Mouse (Mus musculus) embryonic facial prominence, embryonic 12.5 days (tissue): ENCODE measurements around the gene Mgll. TPM values are rescaled to one million over a fixed set of nuclear protein-coding genes. Genes with fewer than 3 reads are reported as not detected.

Source experiments
- ATAC-seq: fragments of 200-750 bp; cut with Nextera tagmentation; 2 replicates; pipeline ENCODE4 v1.8.0; 2017; ENCODE audit not compliant: insufficient number of reproducible peaks, insufficient read depth, low FRiP score, low TSS enrichment
- H3K27ac ChIP-seq: fragments of 300-500 bp; sonication (generic); 2 replicates; pipeline ENCODE4 v1.5.1; 2016; ENCODE audit warnings: mild to moderate bottlenecking
- H3K27me3 ChIP-seq: fragments of 300-500 bp; sonication (generic); 2 replicates; pipeline ENCODE4 v1.6.1; 2016; ENCODE audit warnings: mild to moderate bottlenecking, moderate library complexity
- H3K36me3 ChIP-seq: fragments of 300-500 bp; sonication (generic); 2 replicates; pipeline ENCODE4 v1.6.1; 2016; ENCODE audit warnings: mild to moderate bottlenecking
- H3K4me1 ChIP-seq: fragments of 300-500 bp; sonication (generic); 2 replicates; pipeline ENCODE4 v1.6.1; 2016
- H3K4me2 ChIP-seq: fragments of 300-500 bp; sonication (generic); replicated peaks from 2 replicates; pipeline ENCODE4 v1.6.1; 2016; ENCODE audit warnings: mild to moderate bottlenecking, moderate library complexity
- H3K4me3 ChIP-seq: fragments of 300-500 bp; sonication (generic); 2 replicates; pipeline ENCODE4 v1.5.1; 2016; ENCODE audit warnings: mild to moderate bottlenecking
- H3K9ac ChIP-seq: fragments of 300-500 bp; sonication (generic); 2 replicates; pipeline ENCODE4 v1.6.1; 2016; ENCODE audit warnings: mild to moderate bottlenecking, moderate library complexity
- H3K9me3 ChIP-seq: fragments of 300-500 bp; sonication (generic); 2 replicates; pipeline ENCODE4 v1.6.1; 2016; ENCODE audit warnings: mild to moderate bottlenecking, moderate library complexity
- WGBS: fragments of 180-500 bp; shearing (Covaris S2); methylation state at CpG from one replicate; pipeline ENCODE4 v1.1.7; 2016; 5-methylcytosine and 5-hydroxymethylcytosine counted together
- polyA plus RNA-seq: library from polyadenylated mRNA; unstranded; fragments of >200 nt; fragmentation: Nextera tagmentation; extraction: Ambion mirVana; gene quantifications from 2 replicates; pipeline ENCODE4 v1.2.1, GENCODE M21; 2016

The Mgll gene
- polyA plus RNA-seq, 1 experiment from 2014 or later = 8.0 TPM

DNA sequence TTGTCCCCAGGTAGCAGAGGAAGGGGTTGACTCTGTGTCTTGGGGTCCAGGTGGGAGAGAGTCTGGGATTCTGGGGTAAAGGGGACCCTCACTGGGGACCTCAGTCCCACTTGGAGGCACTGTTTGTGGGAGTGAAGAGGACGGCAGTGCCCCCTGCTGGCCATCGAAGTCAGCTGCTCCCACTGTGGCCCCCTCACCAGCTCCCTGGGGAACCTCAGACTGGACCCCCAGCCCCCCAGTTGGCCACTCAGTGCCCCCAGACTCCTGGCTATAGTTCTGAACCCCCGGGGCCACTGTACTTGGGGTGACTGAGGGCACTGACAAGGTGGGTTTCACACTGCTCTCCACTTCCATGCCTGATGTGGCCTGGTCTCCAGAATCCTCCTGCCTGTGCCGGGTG is 125.1 kb downstream of the Mgll start:
- 0 out of 2 replicates have a peak, but pooled peaks have one; percentile 19 for ATAC-seq
- peaks cover 23% of the 10 kb centered on the region for H3K36me3 ChIP-seq
- no peak overlapping the region for H3K27ac ChIP-seq

DNA sequence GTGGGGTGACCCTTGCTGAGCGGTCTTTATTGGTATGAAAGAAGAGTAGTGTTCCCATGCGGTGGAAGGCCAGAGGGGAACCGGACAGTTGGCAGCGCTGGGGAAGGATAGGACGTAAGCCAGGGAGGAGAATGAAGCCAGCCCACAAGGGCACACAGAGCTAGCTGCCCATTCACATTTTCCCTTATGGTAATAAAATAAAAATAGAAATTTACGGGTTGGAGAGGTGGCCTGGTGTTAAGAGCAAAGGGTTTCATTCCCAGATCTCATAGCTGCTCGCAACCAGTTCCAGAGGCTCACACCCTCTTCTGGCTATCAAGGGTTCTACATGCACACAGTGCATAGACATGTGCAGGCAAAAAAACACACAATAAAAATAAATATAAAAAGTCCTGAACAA is 125.8 kb downstream of the Mgll start:
- Histone ChIP-seq H3K27ac (no peak overlapping the region), H3K4me1 (no peaks in the 10 kb centered on the region), H3K27me3 (no peaks in the 10 kb centered on the region), H3K9me3 (no peaks in the 10 kb centered on the region), H3K4me2 (no peak overlapping the region), H3K9ac (no peak overlapping the region), H3K36me3 (peaks cover 28% of the 10 kb centered on the region), H3K4me3 (no peak overlapping the region)
- 89% methylated on average over 7 of the region's 7 CpGs for WGBS
- no peak for ATAC-seq

More for the DNA sequence above, 125.1 kb downstream of the Mgll start:
- Histone ChIP-seq H3K4me2 (no peak overlapping the region), H3K9ac (no peak overlapping the region), H3K9me3 (no peaks in the 10 kb centered on the region), H3K4me1 (no peaks in the 10 kb centered on the region), H3K4me3 (no peak overlapping the region), H3K27me3 (no peaks in the 10 kb centered on the region)
- WGBS = 55% methylated on average over 4 of the region's 4 CpGs

DNA sequence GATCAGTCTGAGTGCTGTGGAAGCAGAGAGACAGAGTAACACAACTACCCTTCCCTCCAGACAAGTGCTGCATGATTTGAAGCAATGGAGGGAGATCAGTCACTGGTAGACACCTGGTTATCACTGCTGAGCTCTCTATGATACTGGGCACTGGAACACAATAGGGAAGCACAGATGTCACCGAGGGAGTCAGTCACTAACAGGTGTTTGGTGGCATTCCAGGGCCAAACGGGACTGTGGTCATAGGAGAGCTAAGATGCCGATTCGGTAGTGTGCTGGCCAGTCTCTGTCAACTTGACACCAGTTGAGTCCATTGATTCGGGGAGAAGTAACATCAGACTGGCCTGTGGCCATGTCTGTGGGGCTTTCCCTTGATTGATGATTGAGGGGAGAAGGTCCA is 130.3 kb downstream of the Mgll start:
- H3K9ac ChIP-seq = no peak overlapping the region
- H3K27me3 ChIP-seq = no peaks in the 10 kb centered on the region
- H3K4me2 ChIP-seq = no peak overlapping the region
- no peak overlapping the region for H3K4me3 ChIP-seq
- peaks cover 17% of the 10 kb centered on the region for H3K36me3 ChIP-seq
- H3K4me1 ChIP-seq = no peaks in the 10 kb centered on the region
- H3K27ac ChIP-seq = no peak overlapping the region
- H3K9me3 ChIP-seq = no peaks in the 10 kb centered on the region
- whole genome bisulfite sequencing = 74% methylated on average over 5 of the region's 5 CpGs
- no peak for ATAC-seq

DNA sequence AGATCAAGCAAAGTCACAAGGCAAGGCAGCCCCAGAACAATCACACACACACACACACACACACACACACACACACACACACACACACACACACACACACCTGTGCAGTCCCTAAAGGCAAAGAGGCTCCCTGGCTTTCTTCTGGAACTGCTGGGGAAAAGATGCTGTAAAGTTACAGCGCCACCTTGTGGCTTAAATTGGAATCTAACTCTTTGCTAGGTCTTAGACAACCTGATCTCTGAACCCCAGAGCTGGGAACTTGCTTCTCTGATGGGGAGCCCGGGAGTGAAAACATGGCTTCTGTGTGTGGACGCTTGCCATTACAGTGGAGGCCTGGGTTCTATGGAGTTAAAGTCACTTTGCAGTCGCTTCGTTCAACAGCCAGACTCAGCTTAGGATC is 131.4 kb downstream of the Mgll start:
- H3K4me3 ChIP-seq = no peak overlapping the region
- H3K9ac ChIP-seq = no peak overlapping the region
- H3K4me1 ChIP-seq = no peaks in the 10 kb centered on the region
- WGBS = 21% methylated on average over 5 of the region's 5 CpGs
- H3K36me3 ChIP-seq = peaks cover 26% of the 10 kb centered on the region
- H3K27ac ChIP-seq = no peak overlapping the region
- no peak for ATAC-seq
- H3K9me3 ChIP-seq = no peaks in the 10 kb centered on the region
- H3K4me2 ChIP-seq = no peak overlapping the region
- no peaks in the 10 kb centered on the region for H3K27me3 ChIP-seq

DNA sequence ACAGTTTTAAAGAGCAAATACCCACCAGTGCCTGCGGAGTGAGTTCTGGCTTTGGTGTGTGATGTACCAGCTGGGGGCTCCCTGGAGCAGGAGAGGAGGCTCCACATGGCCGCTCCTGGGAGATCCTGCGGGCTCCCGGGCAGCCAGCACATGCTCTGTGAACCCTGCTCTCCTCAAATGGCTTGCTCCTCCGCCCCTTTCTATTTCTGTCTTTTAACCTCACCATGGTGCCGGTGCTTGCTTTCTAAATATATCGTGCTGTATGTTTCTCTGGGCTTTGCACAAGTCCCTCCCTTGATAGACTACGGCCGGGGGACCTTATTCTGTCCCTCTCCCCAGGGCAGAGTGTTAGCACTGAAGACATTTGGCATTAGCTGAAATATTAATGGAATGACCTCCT is 133.0 kb downstream of the Mgll start:
- WGBS = 48% methylated on average over 9 of the region's 9 CpGs
- Histone ChIP-seq H3K9ac (no peak overlapping the region), H3K27me3 (no peaks in the 10 kb centered on the region), H3K4me1 (no peaks in the 10 kb centered on the region), H3K36me3 (peaks cover 34% of the 10 kb centered on the region), H3K4me3 (no peak overlapping the region), H3K9me3 (no peaks in the 10 kb centered on the region), H3K4me2 (no peak overlapping the region), H3K27ac (no peak overlapping the region)
- ATAC-seq = no peak

DNA sequence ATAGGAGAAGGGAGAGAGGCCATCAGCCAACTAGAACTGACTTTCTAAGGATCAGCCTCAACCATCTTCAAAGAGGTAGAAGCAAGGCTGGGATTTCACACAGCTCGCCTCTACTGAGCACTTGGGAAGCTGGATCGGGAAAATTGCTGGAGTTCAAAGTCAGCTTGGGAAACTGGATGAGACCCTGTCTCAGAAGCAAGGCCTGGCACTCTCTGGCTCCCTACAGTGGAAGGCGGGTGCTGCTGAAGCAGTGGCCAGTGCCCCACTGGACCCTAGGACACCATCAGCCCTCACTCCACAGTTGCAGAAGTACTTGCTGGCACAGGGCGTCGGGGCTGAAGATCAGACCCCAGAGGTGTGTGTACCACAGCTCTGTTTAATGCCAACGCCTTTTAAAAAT is 133.6 kb downstream of the Mgll start:
- Histone ChIP-seq H3K4me1 (no peaks in the 10 kb centered on the region), H3K9me3 (no peaks in the 10 kb centered on the region), H3K36me3 (peaks cover 34% of the 10 kb centered on the region), H3K4me3 (no peak overlapping the region), H3K27ac (no peak overlapping the region), H3K27me3 (no peaks in the 10 kb centered on the region), H3K9ac (no peak overlapping the region), H3K4me2 (no peak overlapping the region)
- WGBS = 86% methylated on average over 6 of the region's 6 CpGs
- ATAC-seq = no peak

DNA sequence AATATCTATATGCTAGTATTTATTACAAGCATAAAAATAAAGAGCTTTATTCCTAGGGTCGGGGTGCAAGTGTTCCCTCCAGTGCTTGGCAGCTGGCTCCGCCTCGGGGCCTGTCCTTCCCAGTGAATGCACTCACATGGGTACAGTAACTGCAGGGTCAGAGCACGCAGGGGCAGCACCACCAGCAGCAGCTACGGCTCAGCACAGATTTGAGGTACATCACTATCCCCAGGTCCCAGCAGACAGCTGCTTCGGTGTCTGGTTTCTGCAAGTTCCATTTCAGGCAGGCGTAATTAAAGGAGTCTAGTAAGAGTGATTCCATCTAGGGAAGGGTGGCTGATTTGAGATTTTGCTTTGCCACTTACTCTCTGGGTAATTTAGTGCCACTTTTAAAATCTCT is 134.1 kb downstream of the Mgll start:
- no peaks in the 10 kb centered on the region for H3K9me3 ChIP-seq
- H3K4me1 ChIP-seq = no peaks in the 10 kb centered on the region
- no peak overlapping the region for H3K9ac ChIP-seq
- H3K4me2 ChIP-seq = no peak overlapping the region
- no peaks in the 10 kb centered on the region for H3K27me3 ChIP-seq
- no peak overlapping the region for H3K4me3 ChIP-seq
- 61% methylated on average over 7 of the region's 7 CpGs for WGBS
- peaks cover 39% of the 10 kb centered on the region for H3K36me3 ChIP-seq
- no peak for ATAC-seq
- no peak overlapping the region for H3K27ac ChIP-seq

DNA sequence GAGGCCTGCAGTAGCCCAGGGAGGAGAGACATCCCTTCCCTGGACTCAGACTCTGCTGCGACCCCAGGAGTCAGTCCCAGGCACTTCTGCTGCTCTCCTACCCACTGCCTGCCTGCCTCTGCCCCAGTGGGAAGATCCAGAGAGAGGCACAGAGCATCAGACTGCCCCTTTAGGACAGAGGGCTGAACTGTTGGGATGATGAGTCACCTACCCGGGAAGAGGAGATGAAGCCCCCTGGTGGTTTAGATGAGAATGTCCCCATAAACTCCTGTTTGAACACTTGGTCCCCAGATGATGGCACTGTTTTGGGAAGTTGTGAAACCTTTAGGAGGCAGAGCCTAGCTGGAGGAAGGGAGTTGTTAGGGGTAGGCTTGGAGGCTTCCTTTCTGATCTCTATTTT is 136.7 kb downstream of the Mgll start:
- no peak overlapping the region for H3K4me3 ChIP-seq
- H3K27ac ChIP-seq = no peak overlapping the region
- ATAC-seq = no peak
- H3K27me3 ChIP-seq = no peaks in the 10 kb centered on the region
- H3K36me3 ChIP-seq = peaks cover 49% of the 10 kb centered on the region
- H3K4me1 ChIP-seq = no peaks in the 10 kb centered on the region
- 7% methylated on average over 2 of the region's 2 CpGs for whole genome bisulfite sequencing
- no peak overlapping the region for H3K9ac ChIP-seq
- no peaks in the 10 kb centered on the region for H3K9me3 ChIP-seq
- no peak overlapping the region for H3K4me2 ChIP-seq

DNA sequence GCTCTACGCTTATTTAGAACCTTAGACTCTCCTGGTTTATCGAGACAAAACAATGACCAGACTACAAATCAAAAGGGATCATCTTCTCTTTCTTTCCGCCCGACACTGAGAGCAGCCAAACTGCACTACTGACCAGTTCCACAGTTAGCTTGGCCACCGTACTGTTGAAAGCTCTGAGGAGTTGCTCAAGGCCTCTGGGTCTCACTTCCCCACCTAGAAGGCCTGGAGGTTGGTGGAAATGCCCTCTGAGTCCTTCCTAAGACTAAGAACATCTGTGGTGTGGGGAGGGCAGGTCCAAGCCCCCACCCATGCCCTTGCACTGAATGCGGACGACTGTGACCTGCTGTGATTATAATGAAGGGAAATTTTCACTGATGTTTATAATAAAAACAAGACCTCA is 141.5 kb downstream of the Mgll start:
- H3K4me3 ChIP-seq = no peak overlapping the region
- no peak overlapping the region for H3K9ac ChIP-seq
- H3K4me2 ChIP-seq = no peak overlapping the region
- 0 out of 2 replicates have a peak, but pooled peaks cover 3% of the 10 kb centered on the region for H3K4me1 ChIP-seq
- 83% methylated on average over 7 of the region's 7 CpGs for WGBS
- H3K36me3 ChIP-seq = peaks cover 36% of the 10 kb centered on the region
- H3K9me3 ChIP-seq = no peaks in the 10 kb centered on the region
- H3K27me3 ChIP-seq = no peaks in the 10 kb centered on the region
- no peak for ATAC-seq
- no peak overlapping the region for H3K27ac ChIP-seq

DNA sequence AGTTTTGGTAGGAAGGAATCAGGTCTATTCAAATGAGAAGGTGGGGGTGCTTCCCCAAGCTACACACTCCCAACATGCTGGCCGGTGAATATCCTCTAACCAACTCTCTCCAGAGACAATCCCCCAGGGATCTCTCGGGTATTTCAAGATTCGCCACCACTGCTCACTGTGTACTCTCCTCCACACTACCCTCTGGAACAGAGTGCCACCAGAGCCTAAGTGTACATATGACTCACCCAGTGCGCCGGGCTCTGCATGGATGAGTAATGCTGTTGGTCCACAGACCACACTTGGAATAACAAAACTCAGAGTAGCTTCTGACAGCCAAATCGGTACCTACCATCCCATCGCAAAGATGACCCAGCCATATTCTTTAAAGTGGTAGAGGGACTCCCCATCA is 145.2 kb downstream of the Mgll start:
- H3K4me3 ChIP-seq = no peak overlapping the region
- no peak overlapping the region for H3K9ac ChIP-seq
- H3K9me3 ChIP-seq = no peaks in the 10 kb centered on the region
- H3K36me3 ChIP-seq = peaks cover 8% of the 10 kb centered on the region
- ATAC-seq = no peak
- H3K4me2 ChIP-seq = no peak overlapping the region
- 80% methylated on average over 7 of the region's 7 CpGs for WGBS
- no peaks in the 10 kb centered on the region for H3K27me3 ChIP-seq
- H3K4me1 ChIP-seq = peaks cover 26% of the 10 kb centered on the region
- H3K27ac ChIP-seq = no peak overlapping the region

DNA sequence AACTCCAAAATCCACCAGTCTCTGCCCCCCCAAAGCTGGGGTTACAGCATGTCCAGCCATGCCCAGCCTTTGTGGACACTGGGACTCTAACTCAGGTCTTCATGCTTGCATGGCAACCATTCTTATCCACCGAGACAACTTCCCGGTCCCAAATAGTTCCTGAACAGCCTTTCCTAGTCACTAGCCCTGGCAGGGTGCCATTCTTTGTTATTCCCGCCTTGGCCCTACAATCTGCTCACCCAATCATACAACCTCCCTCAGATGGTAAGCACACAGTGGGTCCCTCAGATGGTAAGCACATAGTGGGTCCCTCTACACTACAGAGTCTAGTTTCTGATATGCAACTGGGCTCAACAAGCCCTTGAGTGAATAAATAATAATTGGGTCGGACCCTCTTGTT is 146.4 kb downstream of the Mgll start:
- no peak for ATAC-seq
- H3K36me3 ChIP-seq = no peaks in the 10 kb centered on the region

DNA sequence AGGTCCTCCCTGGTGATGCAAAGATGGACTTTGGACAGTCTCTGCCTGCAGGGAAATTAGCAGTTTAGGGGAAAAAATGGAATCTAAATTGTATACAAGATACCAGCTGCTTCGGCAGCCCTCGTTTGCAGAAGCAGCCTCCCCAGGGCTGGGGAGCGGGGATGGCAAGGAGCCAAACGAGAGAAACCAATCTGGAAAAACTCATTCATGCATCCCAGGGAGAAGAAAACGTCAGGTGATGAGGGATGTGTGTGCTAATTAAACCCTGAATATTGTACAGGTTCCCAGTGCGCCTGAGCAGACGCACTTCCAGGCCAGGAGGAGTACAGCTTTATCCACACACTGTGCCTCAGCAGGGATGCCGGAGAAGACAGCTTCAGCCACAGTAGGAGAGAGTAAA is 147.3 kb downstream of the Mgll start:
- H3K27me3 ChIP-seq = peaks cover 6% of the 10 kb centered on the region; the same call in 1 of the 2 replicates
- no peak overlapping the region for H3K27ac ChIP-seq
- no peak overlapping the region for H3K4me2 ChIP-seq
- H3K9me3 ChIP-seq = no peaks in the 10 kb centered on the region
- no peak overlapping the region for H3K9ac ChIP-seq
- no peak overlapping the region for H3K4me3 ChIP-seq
- WGBS = 42% methylated on average over 8 of the region's 8 CpGs
- no peak for ATAC-seq
- H3K36me3 ChIP-seq = no peaks in the 10 kb centered on the region
- peaks cover 29% of the 10 kb centered on the region for H3K4me1 ChIP-seq

More for the DNA sequence above, 146.4 kb downstream of the Mgll start:
- H3K27ac ChIP-seq = no peak overlapping the region
- no peak overlapping the region for H3K4me2 ChIP-seq
- H3K4me3 ChIP-seq = no peak overlapping the region
- H3K27me3 ChIP-seq = peaks cover 2% of the 10 kb centered on the region; the same call in 1 of the 2 replicates
- no peaks in the 10 kb centered on the region for H3K9me3 ChIP-seq
- peaks cover 29% of the 10 kb centered on the region for H3K4me1 ChIP-seq
- 68% methylated on average over 4 of the region's 4 CpGs for WGBS
- H3K9ac ChIP-seq = no peak overlapping the region

DNA sequence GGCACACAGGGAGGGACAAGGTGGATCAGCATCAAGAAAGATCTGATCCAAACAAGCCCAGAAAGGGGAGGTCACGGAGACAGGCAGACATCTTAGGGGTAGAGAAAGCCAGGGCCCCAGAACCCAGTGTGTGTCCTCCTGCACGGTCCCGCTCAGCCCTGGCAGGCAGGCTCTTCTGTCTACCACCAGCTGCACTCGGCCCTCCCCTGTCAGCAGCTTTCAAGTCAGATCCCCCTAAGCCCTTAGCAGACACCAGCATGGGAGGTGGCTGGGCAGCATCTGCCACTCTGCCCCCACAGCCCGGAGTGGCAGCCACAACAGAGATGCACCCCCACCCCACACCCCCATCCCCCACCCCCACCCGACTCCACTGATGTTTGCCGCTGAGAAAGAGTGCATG is 148.6 kb downstream of the Mgll start:
- Histone ChIP-seq H3K4me2 (peak overlapping the region; percentile 95), H3K9me3 (no peaks in the 10 kb centered on the region), H3K27me3 (peaks cover 6% of the 10 kb centered on the region; the same call in 1 of the 2 replicates), H3K27ac (no peak overlapping the region), H3K36me3 (no peaks in the 10 kb centered on the region), H3K4me1 (peaks cover 29% of the 10 kb centered on the region), H3K4me3 (peak overlapping the region; percentile 87; the same call in 1 of the 2 replicates), H3K9ac (peak overlapping the region; percentile 45)
- ATAC-seq = 0 out of 2 replicates have a peak, but pooled peaks have one; percentile 11
- WGBS = 41% methylated on average over 7 of the region's 7 CpGs
